Mouse (Mus musculus): ENCODE measurements around the gene Mcrip2.
A peak's percentile ranks its signal among the peaks of the same experiment; 100 is the strongest.
"Not testable (repeated sequence)": the region's sequence is repeated elsewhere in the genome, so short reads cannot be mapped to it uniquely, and the experiment has no call there.

Mcrip2 gene

DNA sequence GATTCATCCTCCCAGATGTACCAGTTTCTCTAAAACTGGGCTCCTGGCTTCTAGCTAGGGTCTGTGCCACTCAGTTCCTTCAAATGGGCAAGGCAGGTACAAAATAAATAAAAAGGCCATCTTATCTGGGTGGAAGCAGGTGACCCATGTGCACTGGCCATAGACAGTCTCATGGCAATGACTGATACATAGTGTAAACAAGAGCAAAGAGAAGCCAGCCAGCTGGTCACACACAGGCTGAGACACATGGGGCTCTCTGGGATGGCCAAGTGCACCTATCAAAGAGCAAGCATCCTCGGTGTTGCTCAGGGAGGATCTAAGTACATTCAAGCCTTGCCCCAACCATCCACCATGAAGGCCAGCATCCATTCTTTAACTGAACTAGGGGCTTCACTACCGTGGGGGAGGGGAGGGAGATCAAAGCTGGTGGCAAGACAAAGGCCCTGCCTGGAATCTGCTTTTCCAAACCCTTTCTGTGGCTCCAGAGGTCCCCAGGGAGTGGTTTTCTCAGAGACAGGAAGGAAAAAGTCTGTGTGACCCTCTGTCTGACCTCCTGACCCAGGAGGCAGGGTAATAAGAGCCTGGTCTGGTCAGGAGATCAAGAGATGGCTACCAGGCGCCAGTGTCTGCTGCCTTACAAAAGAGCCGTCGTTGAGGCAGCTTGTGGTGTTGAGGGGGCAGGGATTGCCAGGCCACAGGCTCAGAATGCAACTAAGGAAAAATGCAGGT is 12.5 kb upstream of the Mcrip2 start:
- DNase-seq (ENCODE audit: low spot score in 2 of 2), result no peak

DNA sequence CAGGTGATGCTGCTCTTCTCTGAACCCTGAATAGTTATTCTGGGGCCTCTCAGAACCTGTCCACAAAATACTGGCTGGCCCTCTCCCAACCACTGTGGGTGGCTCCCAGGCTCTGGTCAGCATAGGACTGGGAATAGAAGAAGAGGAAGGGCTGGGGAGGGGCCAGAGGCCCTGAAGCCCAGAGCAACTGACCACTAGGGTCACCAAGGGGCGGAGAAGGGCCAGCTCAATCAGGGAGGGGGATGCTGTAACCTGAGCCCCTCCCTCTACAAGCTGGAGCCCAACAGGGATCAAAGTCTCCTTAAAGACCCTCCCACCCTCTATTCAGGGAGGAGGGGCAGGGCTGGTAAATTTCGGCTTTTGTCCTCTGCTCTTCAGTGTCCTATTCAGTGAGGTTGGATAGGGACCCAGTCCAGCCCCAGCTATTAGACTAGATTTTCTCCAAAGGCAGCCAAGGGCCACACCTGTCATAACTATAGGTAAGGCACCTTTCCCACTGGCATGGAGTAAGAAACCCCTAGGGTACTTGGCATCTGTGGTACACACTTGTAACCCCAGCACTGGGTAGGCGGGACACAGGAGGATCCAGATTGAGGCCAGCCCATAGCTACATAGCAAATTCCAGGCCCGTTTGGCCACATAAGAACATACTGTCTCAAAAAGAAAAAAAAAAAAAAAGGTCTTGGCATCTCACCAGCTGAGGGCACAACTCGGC is 11.8 kb upstream of the Mcrip2 start, which contains the start of gene Wfikkn1:
Gene Wfikkn1, minus strand, starts transcription at position 663 of the 715 bp plus-strand sequence.
- DNase-seq (ENCODE audit: low spot score in 2 of 2), result no peak

GRCm38 (mm10) chr17:25879750-25880149 is 11.2 kb upstream of the Mcrip2 start:
- no peak for DNase-seq (ENCODE audit: low spot score in 2 of 2)

- DNase-seq (ENCODE audit: low spot score in 2 of 2), result peak; percentile 63 to 73
Observed at GRCm38 (mm10) chr17:25879261-25879660, 10.7 kb upstream of the Mcrip2 start.

DNA sequence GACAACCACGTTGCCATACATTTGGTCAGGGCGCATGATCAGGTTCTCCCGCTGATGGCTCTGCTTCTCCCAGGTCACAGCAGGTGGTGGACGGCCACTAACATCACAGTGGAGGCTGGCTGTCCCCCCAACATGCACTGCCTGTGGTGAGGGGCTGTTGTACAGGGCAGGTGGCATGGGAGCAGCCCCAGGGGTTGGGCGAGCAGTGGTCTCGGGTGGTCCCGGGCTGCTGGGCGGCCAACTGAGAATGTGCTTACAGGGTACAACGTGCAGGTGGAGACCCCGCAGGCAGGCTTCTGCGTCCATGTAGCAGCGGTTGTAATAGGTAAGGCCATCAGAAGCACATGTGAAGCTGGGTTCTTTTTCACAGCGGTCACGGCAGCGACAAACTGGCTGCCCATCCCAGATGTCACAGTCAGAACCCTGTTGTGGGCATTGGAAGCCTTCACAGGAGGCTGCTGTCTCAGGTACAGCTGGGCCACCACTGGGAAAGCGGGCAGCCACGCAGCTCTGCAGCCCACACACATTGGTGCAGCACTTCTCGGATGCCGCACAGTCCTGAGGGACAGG is 10.1 kb upstream of the Mcrip2 start:
- no peak for DNase-seq (ENCODE audit: low spot score in 2 of 2)

DNA sequence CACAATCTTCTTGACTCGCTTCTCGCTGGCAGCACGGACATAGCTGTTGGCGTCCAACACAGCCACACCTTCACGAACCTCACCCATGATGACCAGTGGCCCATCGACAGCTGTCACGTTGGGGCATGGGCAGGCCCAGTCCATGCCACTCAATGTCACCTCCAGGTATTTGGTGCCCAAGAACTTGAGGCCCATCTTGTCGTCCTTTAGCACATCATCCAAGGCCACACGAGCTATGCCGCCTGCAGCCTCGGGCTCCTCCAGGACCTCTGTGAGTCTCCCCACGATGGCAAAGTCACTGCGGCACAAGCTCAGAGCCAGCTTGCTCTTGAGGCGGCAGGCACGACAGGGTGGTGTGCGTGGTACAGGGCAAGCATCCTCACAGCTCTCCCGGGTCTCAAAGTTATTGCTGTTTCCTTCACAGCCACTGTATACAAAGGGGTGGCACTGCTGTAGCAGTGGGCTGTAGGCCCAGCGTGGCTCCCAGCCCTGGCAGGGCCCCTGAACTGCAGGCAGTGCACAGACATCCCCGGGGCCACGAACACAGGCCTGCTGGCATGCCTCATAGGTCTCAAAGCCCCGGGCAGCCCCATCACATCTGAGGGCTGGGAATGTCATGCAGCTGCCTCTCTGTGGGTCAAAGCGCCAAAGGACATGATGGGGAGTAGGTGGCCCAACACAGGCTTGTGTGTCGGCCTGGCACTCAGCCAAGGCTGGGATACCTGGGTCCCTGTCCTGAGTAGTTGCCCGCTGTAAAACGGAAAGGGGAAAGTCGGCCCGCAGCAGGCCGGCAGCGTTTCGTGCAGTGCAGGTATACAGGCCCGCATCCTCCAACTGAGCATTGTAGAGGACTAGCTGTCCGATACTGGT is 9.4 kb upstream of the Mcrip2 start:
- peak in 1 of 2 experiments; percentile 64 for DNase-seq (ENCODE audit: low spot score in 2 of 2)

GRCm38 (mm10) chr17:25877025-25877424 is 8.5 kb upstream of the Mcrip2 start:
- no peak for DNase-seq (ENCODE audit: low spot score in 2 of 2)

- no peak for DNase-seq (ENCODE audit: low spot score in 2 of 2)
Observed at GRCm38 (mm10) chr17:25876347-25876915, 7.9 kb upstream of the Mcrip2 start.

- peak; percentile 94 for DNase-seq (ENCODE audit: low spot score in 2 of 2)
Observed at GRCm38 (mm10) chr17:25875171-25876136, 6.9 kb upstream of the Mcrip2 start.

GRCm38 (mm10) chr17:25874721-25875170 is 6.2 kb upstream of the Mcrip2 start, which contains the start of gene Mettl26:
TSS of gene Mettl26 (plus strand) at chr17:25875074.
- DNase-seq (ENCODE audit: low spot score in 2 of 2), result peak; percentile 95 to 96

GRCm38 (mm10) chr17:25874148-25874720 is 5.7 kb upstream of the Mcrip2 start:
- DNase-seq (ENCODE audit: low spot score in 2 of 2), result no peak

DNA sequence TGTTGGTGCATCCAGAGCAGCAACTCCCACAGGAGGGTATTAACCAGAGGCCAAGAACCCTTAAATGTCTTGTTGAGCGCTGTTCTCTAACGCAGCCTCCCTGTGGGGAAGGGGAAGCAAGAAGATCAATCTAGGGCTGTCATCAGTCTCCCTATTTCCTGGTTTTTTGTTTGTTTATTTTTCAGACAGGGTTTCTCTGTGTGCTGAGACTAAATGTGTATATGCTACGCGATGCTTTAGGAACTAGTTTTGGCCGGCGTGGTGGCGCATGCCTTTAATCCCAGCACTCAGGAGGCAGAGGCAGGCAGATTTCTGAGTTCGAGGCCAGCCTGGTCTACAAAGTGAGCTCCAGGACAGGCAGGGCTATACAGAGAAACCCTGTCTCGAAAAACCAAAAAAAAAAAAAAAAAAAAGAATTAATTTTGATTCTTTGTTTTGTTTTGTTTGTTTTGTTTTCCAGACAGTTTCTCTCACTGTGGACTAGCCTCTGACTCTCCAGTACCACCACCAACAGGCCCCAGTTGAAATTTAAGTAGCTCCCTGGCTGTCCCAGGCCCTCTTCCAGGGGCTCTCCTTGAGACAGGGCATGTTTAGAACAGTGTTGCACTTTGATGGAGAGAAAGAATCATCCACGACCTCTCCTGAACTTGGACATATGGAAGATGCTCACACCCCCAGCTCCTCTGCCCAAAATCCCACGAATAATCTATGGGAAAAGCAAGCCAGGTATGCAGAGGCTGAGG is 5.0 kb upstream of the Mcrip2 start:
- no peak for DNase-seq (ENCODE audit: low spot score in 2 of 2)

DNA sequence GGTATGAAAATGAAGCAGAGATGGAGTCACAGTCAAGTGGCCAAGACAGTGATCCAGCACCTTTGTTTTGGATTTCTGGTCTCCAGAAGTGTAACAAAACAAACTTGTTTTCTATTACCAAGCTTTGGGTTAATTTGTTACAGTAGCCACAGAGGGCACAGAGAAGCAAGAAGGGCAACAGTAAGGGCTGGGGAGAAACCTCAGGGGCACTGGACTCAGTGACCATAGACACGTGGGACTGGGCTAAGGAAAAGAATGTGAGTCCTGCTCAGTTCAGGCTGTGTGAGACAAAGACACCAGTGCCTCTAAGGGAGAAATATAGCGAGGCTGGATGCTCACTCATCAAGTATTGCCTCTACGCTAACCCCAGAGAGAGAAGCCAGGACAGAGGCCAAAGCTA is 4.1 kb upstream of the Mcrip2 start:
- DNase-seq (ENCODE audit: low spot score in 2 of 2), result no peak

- not testable (repeated sequence) for DNase-seq (ENCODE audit: low spot score in 2 of 2)
Observed at GRCm38 (mm10) chr17:25871566-25871965, 3.0 kb upstream of the Mcrip2 start.

DNA sequence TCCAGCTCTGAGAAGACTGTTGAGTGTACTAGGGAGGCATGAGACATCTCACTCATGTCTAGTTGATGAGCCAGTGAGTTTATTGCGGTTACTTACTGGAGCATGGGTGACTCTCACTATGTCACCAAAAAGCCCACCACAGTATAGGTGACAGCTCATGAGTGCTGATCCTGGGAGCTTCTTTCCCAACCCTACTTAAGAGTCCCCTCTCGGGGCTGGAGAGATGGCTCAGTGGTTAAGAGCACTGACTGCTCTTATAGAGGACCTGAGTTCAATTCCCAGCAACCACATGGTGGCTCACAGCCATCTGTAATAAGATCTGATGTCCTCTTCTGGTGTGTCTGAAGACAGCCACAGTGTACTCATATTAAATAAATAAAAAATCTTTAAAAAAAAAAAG is 1.4 kb upstream of the Mcrip2 start:
- no peak for DNase-seq (ENCODE audit: low spot score in 2 of 2)

GRCm38 (mm10) chr17:25869498-25869897 is 934 bp upstream of the Mcrip2 start:
- no peak for DNase-seq (ENCODE audit: low spot score in 2 of 2)

DNA sequence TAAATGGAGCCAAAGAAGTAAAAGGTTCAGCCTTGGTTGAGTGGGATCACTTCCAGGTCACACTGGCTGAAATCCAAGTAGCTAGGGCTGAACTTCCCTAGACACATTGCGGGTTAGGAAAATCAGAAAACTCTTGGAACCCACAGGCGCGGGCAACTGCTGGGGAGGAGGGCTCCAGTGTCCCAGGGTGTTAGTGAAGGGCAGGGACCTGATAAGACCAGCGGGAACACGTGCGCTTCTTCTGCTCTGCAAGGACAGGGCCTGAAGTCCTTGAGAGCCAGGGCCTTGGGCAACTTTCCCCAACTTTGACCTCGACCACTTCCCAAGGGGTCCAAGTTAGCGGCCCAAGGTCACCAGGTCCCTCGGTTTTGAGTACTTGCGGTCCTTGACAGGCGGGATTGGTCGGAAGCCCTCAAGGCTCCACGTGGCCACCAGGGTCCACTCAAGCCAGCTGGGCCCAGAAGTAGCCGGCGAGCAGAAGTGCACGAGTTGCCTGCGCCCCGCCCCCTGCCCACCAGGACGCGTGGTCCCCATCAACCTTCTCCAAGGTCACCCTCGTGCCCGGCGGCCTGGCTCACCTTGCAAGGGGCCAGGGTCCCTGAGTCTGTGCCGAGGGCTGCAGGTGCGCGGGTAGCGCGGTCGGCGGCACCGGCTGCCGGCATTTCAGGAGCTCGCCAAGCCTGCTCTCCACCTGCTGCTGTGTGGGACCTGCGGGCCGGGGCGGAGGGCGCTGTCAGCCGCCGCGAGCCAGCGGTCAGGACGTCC is 546 bp downstream of the Mcrip2 start:
- peak in 1 of 2 experiments; percentile 67 for DNase-seq (ENCODE audit: low spot score in 2 of 2)

DNA sequence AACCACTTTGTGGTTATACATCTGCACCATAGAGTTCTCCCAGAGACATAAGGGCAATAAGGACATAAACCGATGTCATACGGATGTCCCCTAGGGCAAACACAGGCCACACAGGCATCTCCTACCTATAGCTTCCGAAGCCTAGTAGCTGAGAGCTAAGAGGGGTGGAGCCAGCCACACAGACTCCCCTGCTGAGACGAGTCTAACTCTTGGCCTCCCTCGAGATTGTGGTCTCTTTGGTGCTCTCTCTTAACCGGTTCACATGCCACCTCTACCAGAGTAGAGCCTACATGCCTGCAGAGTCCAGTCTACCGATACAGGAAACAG is 1.1 kb downstream of the Mcrip2 start:
- no peak for DNase-seq (ENCODE audit: low spot score in 2 of 2)

All from right cerebral cortex, postnatal 10 days (tissue).